Mouse (Mus musculus): Measurements from ENCODE around the gene Dnaic1. TPM values are rescaled to one million over a fixed set of nuclear protein-coding genes. Genes with fewer than 3 reads are reported as not detected.
"Not testable (repeated sequence)": the region's sequence is repeated elsewhere in the genome, so short reads cannot be mapped to it uniquely, and the experiment has no call there.

Gene Dnaic1
- total RNA-seq, 2 experiments from 2014 or later: not detected

GRCm38 (mm10) chr4:41660851-41661430, 91.4 kb downstream of the Dnaic1 start:
- no peak for DNase-seq (ENCODE audit: low spot score in 2 of 2)

- DNase-seq (ENCODE audit: low spot score in 2 of 2): no peak
These were observed 93.1 kb downstream of the Dnaic1 start for GRCm38 (mm10) chr4:41662723-41663122.

- no peak for DNase-seq (ENCODE audit: low spot score in 2 of 2)
These were observed 94.0 kb downstream of the Dnaic1 start for GRCm38 (mm10) chr4:41663614-41664013.

GRCm38 (mm10) chr4:41664533-41664932, 95.0 kb downstream of the Dnaic1 start:
- DNase-seq (ENCODE audit: low spot score in 2 of 2): no peak

- DNase-seq (ENCODE audit: low spot score in 2 of 2): no peak
These were observed 95.6 kb downstream of the Dnaic1 start for GRCm38 (mm10) chr4:41665009-41665675.

- no peak for DNase-seq (ENCODE audit: low spot score in 2 of 2)
These were observed 97.1 kb downstream of the Dnaic1 start for GRCm38 (mm10) chr4:41666646-41667045.

GRCm38 (mm10) chr4:41670836-41671235, 101.3 kb downstream of the Dnaic1 start:
- DNase-seq (ENCODE audit: low spot score in 2 of 2): no peak

GRCm38 (mm10) chr4:41671500-41671899, 101.9 kb downstream of the Dnaic1 start:
- no peak for DNase-seq (ENCODE audit: low spot score in 2 of 2)

GRCm38 (mm10) chr4:41671963-41672480, 102.4 kb downstream of the Dnaic1 start:
- no peak for DNase-seq (ENCODE audit: low spot score in 2 of 2)

- DNase-seq (ENCODE audit: low spot score in 2 of 2): no peak
These were observed 103.0 kb downstream of the Dnaic1 start for GRCm38 (mm10) chr4:41672522-41672963.

- DNase-seq (ENCODE audit: low spot score in 2 of 2): no peak
These were observed 103.6 kb downstream of the Dnaic1 start for GRCm38 (mm10) chr4:41673186-41673585.

- DNase-seq (ENCODE audit: low spot score in 2 of 2): no peak
These were observed 106.9 kb downstream of the Dnaic1 start for GRCm38 (mm10) chr4:41676248-41677005.

GRCm38 (mm10) chr4:41677006-41677629, 107.5 kb downstream of the Dnaic1 start:
- DNase-seq (ENCODE audit: low spot score in 2 of 2): peak in 1 of 2 experiments; percentile 68

- peak in 1 of 2 experiments; percentile 32 for DNase-seq (ENCODE audit: low spot score in 2 of 2)
These were observed 109.3 kb downstream of the Dnaic1 start for GRCm38 (mm10) chr4:41678863-41679262.

- DNase-seq (ENCODE audit: low spot score in 2 of 2): no peak
These were observed 109.7 kb downstream of the Dnaic1 start for GRCm38 (mm10) chr4:41679291-41679690.

GRCm38 (mm10) chr4:41681176-41681575, 111.6 kb downstream of the Dnaic1 start:
- no peak for DNase-seq (ENCODE audit: low spot score in 2 of 2)

- no peak for DNase-seq (ENCODE audit: low spot score in 2 of 2)
These were observed 112.4 kb downstream of the Dnaic1 start for GRCm38 (mm10) chr4:41681947-41682346.

GRCm38 (mm10) chr4:41682789-41683188, 113.2 kb downstream of the Dnaic1 start:
- no peak for DNase-seq (ENCODE audit: low spot score in 2 of 2)

GRCm38 (mm10) chr4:41683303-41683702, 113.7 kb downstream of the Dnaic1 start:
- DNase-seq (ENCODE audit: low spot score in 2 of 2): not testable (repeated sequence)

GRCm38 (mm10) chr4:41684131-41684930, 114.8 kb downstream of the Dnaic1 start:
- DNase-seq (ENCODE audit: low spot score in 2 of 2): not testable (repeated sequence)

Measured in adrenal gland, adult 18-20 months (tissue).